Mouse (Mus musculus): ENCODE measurements around the gene Olfr992. TPM values are rescaled to one million over a fixed set of nuclear protein-coding genes. Genes with fewer than 3 reads are reported as not detected.

Olfr992 gene
- not detected in 2 replicates for polyA plus RNA-seq (2012; rRNA removed)

DNA sequence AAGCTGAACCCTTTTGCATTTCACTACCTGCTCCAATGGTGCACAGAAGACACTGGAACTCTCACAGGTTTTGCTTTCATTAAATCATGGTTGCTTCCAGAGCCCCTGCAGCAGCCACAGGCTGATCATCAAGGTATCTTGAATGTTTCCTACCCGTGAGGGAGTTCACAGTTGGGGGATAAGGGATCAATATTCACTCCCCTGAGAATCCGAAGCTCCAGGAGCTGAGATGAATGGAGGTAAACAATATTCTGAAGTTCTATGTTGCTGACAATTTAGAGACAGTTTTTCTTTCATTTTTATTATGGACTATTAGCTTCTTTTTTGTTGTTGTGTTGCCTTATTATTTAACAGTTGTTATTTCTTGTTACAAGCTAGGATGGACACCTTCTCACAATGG is at the start of gene Olfr992:
TSS of gene Olfr992 (minus strand) at position 101 of the 400 bp plus-strand sequence.

DNA sequence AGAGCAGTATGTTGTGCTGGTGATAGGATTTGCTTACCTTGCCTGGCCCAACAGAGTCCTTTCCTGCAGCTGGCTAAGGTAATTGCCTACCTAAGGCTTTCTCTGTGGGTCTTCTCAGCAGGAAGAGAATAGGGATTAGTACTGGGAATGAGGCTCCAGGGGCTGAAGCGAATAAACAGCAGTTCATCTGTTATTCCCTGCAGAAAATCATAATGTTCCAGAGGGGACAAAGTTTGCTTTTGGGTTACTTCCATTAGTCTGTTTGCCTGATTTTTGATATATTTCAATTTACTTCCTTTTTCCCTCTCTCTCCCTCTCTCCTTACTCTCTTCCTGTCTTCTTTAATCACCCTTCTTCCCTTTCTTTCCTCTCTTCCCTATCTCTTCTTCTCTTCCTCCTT is 34.3 kb upstream of the Olfr992 start, which contains the start of gene Olfr995:
TSS of gene Olfr995 (minus strand) at position 101 of the 400 bp plus-strand sequence.

DNA sequence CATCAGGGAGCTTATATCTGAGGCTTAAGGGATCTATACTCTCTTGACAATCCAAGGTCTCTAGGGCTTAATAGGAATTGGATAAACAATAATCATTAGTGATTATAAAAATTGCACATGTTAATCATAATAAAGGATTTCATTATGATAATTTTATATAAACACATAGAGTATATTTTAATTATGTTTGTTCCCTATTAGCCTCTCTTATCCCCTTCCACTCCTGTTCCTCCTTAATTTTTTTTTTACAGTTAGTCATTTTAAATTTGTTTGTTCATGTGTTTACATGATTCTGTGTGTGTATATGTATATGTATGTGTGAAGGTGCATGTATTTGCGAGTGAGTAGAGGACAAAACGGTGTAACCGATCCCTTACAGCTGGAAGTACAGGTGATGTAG is 27.1 kb upstream of the Olfr992 start, which contains the start of gene Olfr994:
TSS of gene Olfr994 (minus strand) at position 101 of the 400 bp plus-strand sequence.

DNA sequence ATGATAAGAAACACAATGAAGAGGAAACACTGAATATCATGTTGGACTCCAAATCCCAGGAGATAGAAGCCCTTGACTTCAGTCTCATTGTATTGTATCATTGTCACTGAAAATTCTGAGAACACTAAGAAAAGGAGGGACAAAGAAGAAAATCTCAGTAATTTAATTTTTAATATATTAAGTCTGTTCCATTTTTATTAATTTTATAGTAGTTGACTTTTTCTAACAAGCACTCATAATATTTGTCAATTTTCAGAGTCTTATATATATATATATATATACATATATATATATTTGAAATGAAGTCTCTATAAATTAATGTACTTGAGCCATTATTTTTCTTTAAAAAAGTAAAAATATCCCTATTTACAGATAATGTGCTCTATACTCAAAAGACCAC is 5.5 kb upstream of the Olfr992 start, which contains the start of gene Olfr993:
TSS of gene Olfr993 (minus strand) at position 101 of the 400 bp plus-strand sequence.

DNA sequence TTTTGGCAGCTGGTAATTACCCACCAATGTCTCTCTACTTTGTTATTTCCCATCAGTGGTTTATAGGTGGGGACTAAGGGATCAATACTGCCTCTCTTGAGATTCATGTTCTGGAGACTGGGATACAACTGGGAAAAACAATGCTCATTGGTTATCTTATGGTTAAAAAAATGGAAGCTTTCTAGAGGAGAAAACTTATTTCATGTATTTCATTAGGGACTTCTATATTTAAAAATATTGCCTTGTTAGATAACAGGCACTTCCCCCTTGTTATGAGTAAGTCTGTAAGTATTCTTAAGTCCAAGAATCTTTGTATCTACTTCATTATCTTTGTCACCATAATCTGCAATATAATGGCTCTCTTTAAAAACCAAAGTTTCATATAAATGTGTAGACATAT is 46.1 kb downstream of the Olfr992 start, which contains the start of gene Olfr988:
TSS of gene Olfr988 (minus strand) at position 101 of the 400 bp plus-strand sequence.

Other genes starting within 250 kb of the Olfr992 start
- gene Lrrc55, start 212.3 kb downstream of the Olfr992 start, polyA plus RNA-seq (2012; rRNA removed) = 0.05 and 0.07 TPM in 2 replicates
- gene Olfr987, start 70.2 kb downstream of the Olfr992 start, polyA plus RNA-seq (2012; rRNA removed) = not detected in 2 replicates
- not detected in 2 replicates for gene Olfr988, start 46.2 kb downstream of the Olfr992 start, polyA plus RNA-seq (2012; rRNA removed)
- not detected in 2 replicates for gene Olfr993, start 5.4 kb upstream of the Olfr992 start, polyA plus RNA-seq (2012; rRNA removed)
- gene Olfr994, start 27.0 kb upstream of the Olfr992 start, polyA plus RNA-seq (2012; rRNA removed) = not detected in 2 replicates
- gene Olfr995, start 34.2 kb upstream of the Olfr992 start, polyA plus RNA-seq (2012; rRNA removed) = not detected in 2 replicates
- not detected in 2 replicates for gene 4833423E24Rik, start 109.6 kb upstream of the Olfr992 start, polyA plus RNA-seq (2012; rRNA removed)
- gene Olfr996, start 169.7 kb upstream of the Olfr992 start, polyA plus RNA-seq (2012; rRNA removed) = not detected in 2 replicates
- gene Olfr998, start 179.5 kb upstream of the Olfr992 start, polyA plus RNA-seq (2012; rRNA removed) = not detected in 2 replicates
- gene Olfr1000, start 202.4 kb upstream of the Olfr992 start, polyA plus RNA-seq (2012; rRNA removed) = not detected in 2 replicates
- not detected in 2 replicates for gene Olfr1002, start 241.2 kb upstream of the Olfr992 start, polyA plus RNA-seq (2012; rRNA removed)

Measured in liver, embryonic 18 days (tissue).